Mouse (Mus musculus) ES-E14 (cell line): ENCODE data around the gene Tcl1b3. TPM values are rescaled to one million over a fixed set of nuclear protein-coding genes. Genes with fewer than 3 reads are reported as not detected.
"Not testable (repeated sequence)": the region's sequence is repeated elsewhere in the genome, so short reads cannot be mapped to it uniquely, and the experiment has no call there.

Experiments used
- DNase-seq: peaks from one replicate; pipeline ENCODE4 v3.0.0-alpha.2; 2013; ENCODE audit warnings: low read depth, low spot score
- H3K27ac ChIP-seq: 2 replicates; pipeline ENCODE4 v1.5.1; 2012; ENCODE audit warnings: low read depth, mild to moderate bottlenecking, low read length, moderate library complexity, mixed read lengths; ENCODE audit not compliant: poor library complexity, insufficient read depth, severe bottlenecking
- H3K36me3 ChIP-seq: 2 replicates; pipeline ENCODE4 v1.6.1; 2012; ENCODE audit warnings: mild to moderate bottlenecking, low read length, moderate library complexity, mixed read lengths; ENCODE audit not compliant: control insufficient read depth, poor library complexity, insufficient read depth, severe bottlenecking
- H3K4me1 ChIP-seq, 2 experiments: fragments of 150-350 bp in 1 of 2; sonication (generic) in 1 of 2; 2 replicates each; pipeline ENCODE4 v1.6.1; 2012; ENCODE audit warnings: low read length in 2 of 2, mild to moderate bottlenecking in 1 of 2, mixed read lengths in 1 of 2; ENCODE audit not compliant: control insufficient read depth in 2 of 2, insufficient read depth in 2 of 2, poor library complexity in 1 of 2
- H3K4me3 ChIP-seq, 2 experiments: fragments of 150-350 bp in 1 of 2; sonication (generic) in 1 of 2; 2 replicates each; pipeline ENCODE4 v1.5.1; 2012; ENCODE audit warnings: low read length in 2 of 2, low read depth in 1 of 2, mild to moderate bottlenecking in 1 of 2, mixed read lengths in 1 of 2; ENCODE audit not compliant: insufficient read depth in 1 of 2, poor library complexity in 1 of 2, severe bottlenecking in 1 of 2
- H3K9ac ChIP-seq: 2 replicates; pipeline ENCODE4 v1.6.1; 2012; ENCODE audit warnings: low read depth, mild to moderate bottlenecking, low read length, mixed read lengths; ENCODE audit not compliant: poor library complexity, insufficient read depth, severe bottlenecking
- H3K9me3 ChIP-seq: fragments of 150-350 bp; sonication (generic); 2 replicates; pipeline ENCODE4 v1.6.1; 2012; ENCODE audit warnings: low read depth, mild to moderate bottlenecking, low read length; ENCODE audit not compliant: control insufficient read depth, insufficient read depth
- CHD2 ChIP-seq: IDR thresholded peaks from 2 replicates; pipeline ENCODE4 v1.6.1; 2014; ENCODE audit warnings: mild to moderate bottlenecking, low read depth, low read length, inconsistent platforms
- HCFC1 ChIP-seq: IDR thresholded peaks from 2 replicates; pipeline ENCODE4 v1.6.1; 2012; ENCODE audit warnings: low read length, inconsistent platforms, borderline replicate concordance; ENCODE audit not compliant: insufficient read depth
- MAFK ChIP-seq: IDR thresholded peaks from 2 replicates; pipeline ENCODE4 v1.6.1; 2014; ENCODE audit warnings: mild to moderate bottlenecking, low read depth, low read length, inconsistent platforms; ENCODE audit not compliant: insufficient read depth
- ZC3H11A ChIP-seq: IDR thresholded peaks from 2 replicates; pipeline ENCODE4 v1.6.1; 2012; ENCODE audit warnings: low read depth, mild to moderate bottlenecking, inconsistent platforms, low read length, borderline replicate concordance
- ZNF384 ChIP-seq: IDR thresholded peaks from 2 replicates; pipeline ENCODE4 v1.6.1; 2012; ENCODE audit warnings: low read depth, low read length, inconsistent platforms
- in situ Hi-C, 2 experiments: fragments of 600-800 bp; cut with MboI; formaldehyde crosslinking; loops; one replicate each; pipeline ENCODE4 v1.15.1; 2025; ENCODE audit warnings: low sequenced_read_pairs in 2 of 2, inconsistent platforms in 1 of 2; ENCODE audit not compliant: unreplicated experiment in 2 of 2
- total RNA-seq: library from RNA; depleted of rRNA; stranded (reverse); fragments of 300-350 nt; gene quantifications from 2 replicates; pipeline ENCODE4 v1.2.3, GENCODE M21; 2012; rRNA removed

Gene Tcl1b3
- total RNA-seq, result not detected in 2 replicates

- in situ Hi-C loops, H3K4me3 ChIP-seq, H3K36me3 ChIP-seq, DNase-seq, H3K9me3 ChIP-seq, H3K27ac ChIP-seq, H3K4me1 ChIP-seq, H3K9ac ChIP-seq: not testable (repeated sequence)
Measured at GRCm38 (mm10) chr12:105190743-105191142, at the start of gene Tcl1b3. Tcl1b3 (plus strand) TSS chr12:105191043.

- TF ChIP-seq CHD2 (no peak), ZC3H11A (no peak), ZNF384 (no peak), HCFC1 (no peak), MAFK (no peak)
- Histone ChIP-seq H3K4me1 (no peaks in the 10 kb centered on the region), H3K9ac (no peak overlapping the region), H3K36me3 (no peaks in the 10 kb centered on the region), H3K9me3 (no peaks in the 10 kb centered on the region), H3K27ac (no peak overlapping the region), H3K4me3 (no peak overlapping the region)
- DNase-seq, result no peak
- in situ Hi-C loops, result no loop called here
Measured at GRCm38 (mm10) chr12:105143096-105143495, 47.7 kb upstream of the Tcl1b3 start.

GRCm38 (mm10) chr12:105144928-105145327 lies 45.9 kb upstream of the Tcl1b3 start:
- H3K4me3 ChIP-seq, H3K9ac ChIP-seq, in situ Hi-C loops, H3K4me1 ChIP-seq, H3K36me3 ChIP-seq, H3K9me3 ChIP-seq, H3K27ac ChIP-seq, DNase-seq: not testable (repeated sequence)

- Histone ChIP-seq H3K27ac (no peak within 1 kb of the TSS), H3K9ac (no peak within 1 kb of the TSS), H3K4me3 (no peak within 1 kb of the TSS), H3K9me3 (no peaks in the 10 kb centered on the region), H3K36me3 (no peaks in the 10 kb centered on the region), H3K4me1 (no peaks in the 10 kb centered on the region)
- no peak for TF ChIP-seq HCFC1
- no peak for TF ChIP-seq ZNF384
- TF ChIP-seq CHD2, result no peak
- no peak for TF ChIP-seq ZC3H11A
- no peak for TF ChIP-seq MAFK
- no peak for DNase-seq
- in situ Hi-C loops, result no loop called here
Measured at GRCm38 (mm10) chr12:105145714-105146113, 45.1 kb upstream of the Tcl1b3 start, which contains the start of gene Tcl1b2. Tcl1b2 (plus strand) TSS chr12:105146014.

GRCm38 (mm10) chr12:105155286-105155685 lies 35.6 kb upstream of the Tcl1b3 start:
- H3K9ac ChIP-seq, H3K4me1 ChIP-seq, H3K36me3 ChIP-seq, H3K27ac ChIP-seq, H3K9me3 ChIP-seq, in situ Hi-C loops, H3K4me3 ChIP-seq, DNase-seq: not testable (repeated sequence)
